Mouse (Mus musculus): ENCODE results near the gene Adgrg1. TPM values are rescaled to one million over a fixed set of nuclear protein-coding genes. Genes with fewer than 3 reads are reported as not detected.

Gene Adgrg1
- total RNA-seq (2014; rRNA removed) (0.55 and 2.3 TPM in 2 replicates), polyA plus RNA-seq (2012; rRNA removed) (3.0 and 4.2 TPM in 2 replicates)

- Histone ChIP-seq H3K27me3 (ENCODE audit: control insufficient read depth, insufficient read depth, low read length) (no peaks in the 10 kb centered on the region), H3K79me2 (ENCODE audit: control insufficient read depth, insufficient read depth, low read length) (no peaks in the 10 kb centered on the region), H3K4me3 (ENCODE audit: insufficient read depth, low read depth, low read length) (no peak within 1 kb of the TSS), H3K4me1 (ENCODE audit: control insufficient read depth, insufficient read depth, low read length) (peaks cover 4% of the 10 kb centered on the region; the same call in 1 of the 2 replicates), H3K9ac (ENCODE audit: low read depth, low read length) (no peak within 1 kb of the TSS), H3K36me3 (ENCODE audit: control insufficient read depth, insufficient read depth, low read length) (no peaks in the 10 kb centered on the region), H3K27ac (replicated peaks; ENCODE audit: insufficient read depth, low read depth, low read length) (no peak within 1 kb of the TSS)
- 19% methylated on average over 7 of the region's 7 CpGs for WGBS
- TF ChIP-seq CTCF (IDR thresholded peaks at IDR 0.05; ENCODE audit: low read depth, low read length) (no peak), POLR2A (IDR thresholded peaks at IDR 0.05; ENCODE audit: extremely low read depth, insufficient read depth, low read length) (no peak)
- no peak for DNase-seq (ENCODE audit: extremely low read depth, low read depth, low spot score)
Observed at GRCm38 (mm10) chr8:94974467-94975165, at the start of gene Adgrg1. Adgrg1 (plus strand) TSS chr8:94974751.

- Histone ChIP-seq H3K27me3 (ENCODE audit: control insufficient read depth, insufficient read depth, low read length) (no peaks in the 10 kb centered on the region), H3K4me3 (ENCODE audit: insufficient read depth, low read depth, low read length) (no peak overlapping the region), H3K36me3 (ENCODE audit: control insufficient read depth, insufficient read depth, low read length) (no peaks in the 10 kb centered on the region), H3K79me2 (ENCODE audit: control insufficient read depth, insufficient read depth, low read length) (no peaks in the 10 kb centered on the region), H3K4me1 (ENCODE audit: control insufficient read depth, insufficient read depth, low read length) (no peaks in the 10 kb centered on the region), H3K27ac (replicated peaks; ENCODE audit: insufficient read depth, low read depth, low read length) (no peak overlapping the region), H3K9ac (ENCODE audit: low read depth, low read length) (no peak overlapping the region)
- 72% methylated on average over 3 of the region's 3 CpGs for WGBS
- TF ChIP-seq POLR2A (IDR thresholded peaks at IDR 0.05; ENCODE audit: extremely low read depth, insufficient read depth, low read length), result no peak
- no peak for TF ChIP-seq CTCF (IDR thresholded peaks at IDR 0.05; ENCODE audit: low read depth, low read length)
- DNase-seq (ENCODE audit: extremely low read depth, low read depth, low spot score), result no peak
Observed at GRCm38 (mm10) chr8:94928227-94928626, 46.3 kb upstream of the Adgrg1 start.

- 57% methylated on average over 5 of the region's 5 CpGs for WGBS
- no peaks in the 10 kb centered on the region for H3K4me1 ChIP-seq (ENCODE audit: control insufficient read depth, insufficient read depth, low read length)
- no peak overlapping the region for H3K4me3 ChIP-seq (ENCODE audit: insufficient read depth, low read depth, low read length)
- no peak for DNase-seq (ENCODE audit: extremely low read depth, low read depth, low spot score)
- H3K36me3 ChIP-seq (ENCODE audit: control insufficient read depth, insufficient read depth, low read length), result no peaks in the 10 kb centered on the region
- H3K79me2 ChIP-seq (ENCODE audit: control insufficient read depth, insufficient read depth, low read length), result no peaks in the 10 kb centered on the region
- H3K27me3 ChIP-seq (ENCODE audit: control insufficient read depth, insufficient read depth, low read length), result no peaks in the 10 kb centered on the region
- H3K9ac ChIP-seq (ENCODE audit: low read depth, low read length), result no peak overlapping the region
- TF ChIP-seq CTCF (IDR thresholded peaks at IDR 0.05; ENCODE audit: low read depth, low read length) (no peak), POLR2A (IDR thresholded peaks at IDR 0.05; ENCODE audit: extremely low read depth, insufficient read depth, low read length) (no peak)
- no peak overlapping the region for H3K27ac ChIP-seq (replicated peaks; ENCODE audit: insufficient read depth, low read depth, low read length)
Observed at GRCm38 (mm10) chr8:94933918-94934317, 40.6 kb upstream of the Adgrg1 start.

GRCm38 (mm10) chr8:94935172-94935571 lies 39.4 kb upstream of the Adgrg1 start:
- Histone ChIP-seq H3K36me3 (ENCODE audit: control insufficient read depth, insufficient read depth, low read length) (no peaks in the 10 kb centered on the region), H3K4me3 (ENCODE audit: insufficient read depth, low read depth, low read length) (no peak overlapping the region), H3K27ac (replicated peaks; ENCODE audit: insufficient read depth, low read depth, low read length) (no peak overlapping the region), H3K9ac (ENCODE audit: low read depth, low read length) (no peak overlapping the region), H3K27me3 (ENCODE audit: control insufficient read depth, insufficient read depth, low read length) (no peaks in the 10 kb centered on the region), H3K79me2 (ENCODE audit: control insufficient read depth, insufficient read depth, low read length) (no peaks in the 10 kb centered on the region), H3K4me1 (ENCODE audit: control insufficient read depth, insufficient read depth, low read length) (no peaks in the 10 kb centered on the region)
- DNase-seq (ENCODE audit: extremely low read depth, low read depth, low spot score), result no peak
- WGBS, result 67% methylated on average over 3 of the region's 3 CpGs
- TF ChIP-seq POLR2A (IDR thresholded peaks at IDR 0.05; ENCODE audit: extremely low read depth, insufficient read depth, low read length) (no peak), CTCF (IDR thresholded peaks at IDR 0.05; ENCODE audit: low read depth, low read length) (no peak)

GRCm38 (mm10) chr8:94942566-94942965 lies 32.0 kb upstream of the Adgrg1 start:
- Histone ChIP-seq H3K4me1 (ENCODE audit: control insufficient read depth, insufficient read depth, low read length) (no peaks in the 10 kb centered on the region), H3K79me2 (ENCODE audit: control insufficient read depth, insufficient read depth, low read length) (no peaks in the 10 kb centered on the region), H3K27me3 (ENCODE audit: control insufficient read depth, insufficient read depth, low read length) (no peaks in the 10 kb centered on the region), H3K36me3 (ENCODE audit: control insufficient read depth, insufficient read depth, low read length) (no peaks in the 10 kb centered on the region), H3K27ac (replicated peaks; ENCODE audit: insufficient read depth, low read depth, low read length) (no peak overlapping the region), H3K4me3 (ENCODE audit: insufficient read depth, low read depth, low read length) (no peak overlapping the region), H3K9ac (ENCODE audit: low read depth, low read length) (no peak overlapping the region)
- 17% methylated on average over 6 of the region's 6 CpGs for WGBS
- TF ChIP-seq CTCF (IDR thresholded peaks at IDR 0.05; ENCODE audit: low read depth, low read length) (peak; percentile 93), POLR2A (IDR thresholded peaks at IDR 0.05; ENCODE audit: extremely low read depth, insufficient read depth, low read length) (no peak)
- no peak for DNase-seq (ENCODE audit: extremely low read depth, low read depth, low spot score)

GRCm38 (mm10) chr8:94945185-94945584 lies 29.4 kb upstream of the Adgrg1 start:
- H3K9ac ChIP-seq (ENCODE audit: low read depth, low read length), result no peak overlapping the region
- H3K27me3 ChIP-seq (ENCODE audit: control insufficient read depth, insufficient read depth, low read length), result no peaks in the 10 kb centered on the region
- no peak overlapping the region for H3K27ac ChIP-seq (replicated peaks; ENCODE audit: insufficient read depth, low read depth, low read length)
- H3K36me3 ChIP-seq (ENCODE audit: control insufficient read depth, insufficient read depth, low read length), result no peaks in the 10 kb centered on the region
- no peak overlapping the region for H3K4me3 ChIP-seq (ENCODE audit: insufficient read depth, low read depth, low read length)
- no peak for TF ChIP-seq CTCF (IDR thresholded peaks at IDR 0.05; ENCODE audit: low read depth, low read length)
- TF ChIP-seq POLR2A (IDR thresholded peaks at IDR 0.05; ENCODE audit: extremely low read depth, insufficient read depth, low read length), result no peak
- DNase-seq (ENCODE audit: extremely low read depth, low read depth, low spot score), result no peak
- WGBS, result 74% methylated on average over 6 of the region's 6 CpGs
- H3K4me1 ChIP-seq (ENCODE audit: control insufficient read depth, insufficient read depth, low read length), result no peaks in the 10 kb centered on the region
- H3K79me2 ChIP-seq (ENCODE audit: control insufficient read depth, insufficient read depth, low read length), result no peaks in the 10 kb centered on the region
